Mouse (Mus musculus): ENCODE measurements around the gene Pan3.
A peak's percentile ranks its signal among the peaks of the same experiment; 100 is the strongest.

Pan3 gene

GRCm38 (mm10) chr5:147563511-147564139, 133.7 kb downstream of the Pan3 start:
- no peak for DNase-seq

- no peak for DNase-seq
These were observed 134.2 kb downstream of the Pan3 start for GRCm38 (mm10) chr5:147564140-147564590.

- DNase-seq = peak; percentile 49
These were observed 135.5 kb downstream of the Pan3 start for GRCm38 (mm10) chr5:147565444-147565843.

GRCm38 (mm10) chr5:147566335-147566734, 136.4 kb downstream of the Pan3 start:
- DNase-seq = no peak

- no peak for DNase-seq
These were observed 142.7 kb downstream of the Pan3 start for GRCm38 (mm10) chr5:147572695-147573094.

- DNase-seq = no peak
These were observed 143.6 kb downstream of the Pan3 start for GRCm38 (mm10) chr5:147573555-147573954.

- DNase-seq = peak; percentile 17
These were observed 144.6 kb downstream of the Pan3 start for GRCm38 (mm10) chr5:147574517-147574916.

GRCm38 (mm10) chr5:147577003-147577402, 147.0 kb downstream of the Pan3 start:
- no peak for DNase-seq

- no peak for DNase-seq
These were observed 149.2 kb downstream of the Pan3 start for GRCm38 (mm10) chr5:147579148-147579547.

- no peak for DNase-seq
These were observed 149.7 kb downstream of the Pan3 start for GRCm38 (mm10) chr5:147579691-147580090.

- no peak for DNase-seq
These were observed 150.2 kb downstream of the Pan3 start for GRCm38 (mm10) chr5:147580181-147580580.

- DNase-seq = peak; percentile 52
These were observed 153.8 kb downstream of the Pan3 start for GRCm38 (mm10) chr5:147583702-147584298.

- DNase-seq = no peak
These were observed 154.7 kb downstream of the Pan3 start for GRCm38 (mm10) chr5:147584648-147585047.

- DNase-seq = no peak
These were observed 155.1 kb downstream of the Pan3 start for GRCm38 (mm10) chr5:147585070-147585469.

GRCm38 (mm10) chr5:147589814-147590213, 159.9 kb downstream of the Pan3 start:
- DNase-seq = peak; percentile 9

- DNase-seq = no peak
These were observed 167.9 kb downstream of the Pan3 start for GRCm38 (mm10) chr5:147597825-147598224.
